Mouse (Mus musculus): ENCODE measurements around the gene Irx4. TPM values are rescaled to one million over a fixed set of nuclear protein-coding genes. Genes with fewer than 3 reads are reported as not detected.

Gene Irx4
- polyA plus RNA-seq, 1 experiment from 2014 or later = not detected

DNA sequence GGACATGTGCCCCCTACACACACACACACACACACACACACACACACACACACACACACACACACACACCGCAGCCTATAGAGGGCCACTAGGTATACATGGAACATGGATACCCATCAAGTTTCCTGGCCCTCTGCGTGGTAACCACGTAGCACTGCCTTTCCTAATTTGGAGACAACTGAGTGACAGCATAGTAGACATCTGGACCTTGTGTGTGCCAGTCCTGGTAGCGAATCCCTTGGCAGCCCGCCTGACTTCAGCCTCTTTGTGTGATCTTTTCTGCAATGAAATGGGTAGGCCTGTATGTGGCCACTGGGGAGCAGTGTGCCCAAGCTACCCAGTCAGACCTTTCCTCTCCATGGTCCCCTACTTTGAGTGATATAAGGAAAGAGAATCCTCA is 39.0 kb downstream of the Irx4 start:
- no peak for TF ChIP-seq CTCF (IDR thresholded peaks at IDR 0.05)
- ChIA-PET POLR2A (no interaction called here), CTCF (no interaction called here)
- H3K27me3 ChIP-seq = peaks cover 10% of the 10 kb centered on the region
- ATAC-seq (no peak), DNase-seq (ENCODE audit: low read depth, low spot score) (no peak)
- in situ Hi-C loops (cut with MboI; ENCODE audit: low pct_unique_long_range_greater_than_20kb) = no loop called here

GRCm38 (mm10) chr13:73304729-73305128 is 44.5 kb downstream of the Irx4 start:
- POLR2A ChIA-PET = no interaction called here
- in situ Hi-C loops (cut with MboI; ENCODE audit: low pct_unique_long_range_greater_than_20kb) = no loop called here
- TF ChIP-seq CTCF (IDR thresholded peaks at IDR 0.05) = no peak
- CTCF ChIA-PET = no interaction called here
- no peak for DNase-seq (ENCODE audit: low read depth, low spot score)
- H3K27me3 ChIP-seq = peaks cover 4% of the 10 kb centered on the region
- ATAC-seq = no peak

DNA sequence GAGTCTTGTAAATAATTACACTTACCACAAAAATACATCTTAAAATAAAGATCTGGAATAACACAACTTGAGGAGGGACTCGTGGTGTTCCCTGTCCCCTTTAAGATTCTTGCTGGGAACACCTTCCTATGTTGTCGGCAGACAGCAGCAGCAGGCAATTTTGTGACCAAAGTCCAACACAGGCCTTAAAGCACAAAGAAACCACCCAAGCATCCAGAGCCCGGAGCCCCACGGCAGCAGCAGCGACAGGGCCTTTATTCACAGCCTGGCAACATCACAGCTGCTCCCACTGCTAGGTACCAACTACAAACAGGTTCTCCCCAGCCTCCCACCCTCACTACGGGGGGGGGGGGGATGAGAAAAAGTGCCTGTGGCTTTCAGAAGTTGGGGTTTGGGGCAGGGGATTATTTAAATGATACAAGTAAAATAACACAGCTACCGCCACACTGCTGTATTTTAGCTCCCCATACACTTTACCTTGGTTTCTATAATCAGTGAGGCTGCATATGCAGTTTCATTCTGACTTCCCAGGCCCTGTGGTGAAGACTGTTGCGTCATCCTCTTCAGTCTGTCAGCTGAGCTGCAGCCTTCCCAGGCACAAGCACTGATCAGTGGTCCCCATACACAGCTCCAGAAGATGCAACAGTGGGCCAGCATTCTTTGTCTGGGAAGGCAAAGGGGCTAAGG is 45.3 kb downstream of the Irx4 start:
- DNase-seq (ENCODE audit: low read depth, low spot score) = no peak
- in situ Hi-C loops (cut with MboI; ENCODE audit: low pct_unique_long_range_greater_than_20kb) = no loop called here
- ChIA-PET CTCF (no interaction called here), POLR2A (interaction anchor here (0.6 kb wide), 1 partner anchor 63 kb away, joined by 3 read pairs; no protein-coding TSS in a partner anchor)
- TF ChIP-seq CTCF (IDR thresholded peaks at IDR 0.05) = no peak
- peaks cover 4% of the 10 kb centered on the region for H3K27me3 ChIP-seq
- ATAC-seq = no peak

- CTCF ChIA-PET = no interaction called here
- POLR2A ChIA-PET = no interaction called here
- ATAC-seq (no peak), DNase-seq (ENCODE audit: low read depth, low spot score) (no peak)
- in situ Hi-C loops (cut with MboI; ENCODE audit: low pct_unique_long_range_greater_than_20kb) = no loop called here
- TF ChIP-seq CTCF (IDR thresholded peaks at IDR 0.05) = no peak
- H3K27me3 ChIP-seq = peaks cover 4% of the 10 kb centered on the region
Measured at GRCm38 (mm10) chr13:73306085-73306410, 45.8 kb downstream of the Irx4 start.

DNA sequence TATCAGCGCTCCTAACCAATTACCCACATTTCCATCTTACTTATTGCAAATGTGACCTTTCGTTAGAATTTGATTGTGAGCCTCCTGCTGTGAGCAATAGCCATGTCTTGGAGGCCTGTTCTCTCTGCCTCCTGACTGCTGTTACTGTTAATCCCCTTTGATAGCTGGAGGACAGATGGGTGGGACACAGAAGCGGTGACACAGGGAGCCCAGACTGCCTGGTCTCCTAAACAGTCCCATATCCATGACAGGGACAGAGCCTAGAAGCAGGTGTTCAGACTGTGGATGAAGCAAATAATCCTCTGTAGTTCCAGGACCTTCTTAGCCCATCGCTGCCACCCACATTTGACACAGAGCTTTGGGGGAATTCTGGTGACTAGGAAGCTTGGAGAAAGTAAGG is 46.2 kb downstream of the Irx4 start:
- CTCF ChIA-PET = no interaction called here
- peaks cover 4% of the 10 kb centered on the region for H3K27me3 ChIP-seq
- POLR2A ChIA-PET = no interaction called here
- ATAC-seq = no peak
- no peak for TF ChIP-seq CTCF (IDR thresholded peaks at IDR 0.05)
- no peak for DNase-seq (ENCODE audit: low read depth, low spot score)
- in situ Hi-C loops (cut with MboI; ENCODE audit: low pct_unique_long_range_greater_than_20kb) = no loop called here

GRCm38 (mm10) chr13:73310183-73310929 is 50.1 kb downstream of the Irx4 start:
- ChIA-PET CTCF (interaction anchor here (0.9 to 1.2 kb wide), 3 partner anchors 20 to 34 kb away, joined by 3 read pairs; no protein-coding TSS in a partner anchor), POLR2A (no interaction called here)
- in situ Hi-C loops (cut with MboI; ENCODE audit: low pct_unique_long_range_greater_than_20kb) = no loop called here
- H3K27me3 ChIP-seq = peaks cover 4% of the 10 kb centered on the region
- DNase-seq (ENCODE audit: low read depth, low spot score) = no peak
- TF ChIP-seq CTCF (IDR thresholded peaks at IDR 0.05) = peak; percentile 80
- ATAC-seq = peak; percentile 76

Other genes starting within 250 kb of the Irx4 start
- gene Mrpl36, start 68.0 kb downstream of the Irx4 start, polyA plus RNA-seq (2021) = 62.8 TPM
- 188 TPM for gene Ndufs6, start 68.1 kb downstream of the Irx4 start, polyA plus RNA-seq (2021)
- 73.9 TPM for gene Lpcat1, start 206.7 kb downstream of the Irx4 start, polyA plus RNA-seq (2021)